Mouse (Mus musculus) bone marrow macrophage, adult 2 months (primary cell): Measurements from ENCODE around the gene Sqstm1.

Source experiments
- CTCF ChIP-seq: IDR thresholded peaks from 2 replicates; pipeline ENCODE4 v1.5.1; 2012; ENCODE audit warnings: low read depth, mild to moderate bottlenecking, low read length, moderate library complexity
- POLR2A ChIP-seq: IDR thresholded peaks from 2 replicates; pipeline ENCODE4 v1.6.1; 2012; ENCODE audit warnings: mild to moderate bottlenecking, low read depth, low read length, borderline replicate concordance

DNA sequence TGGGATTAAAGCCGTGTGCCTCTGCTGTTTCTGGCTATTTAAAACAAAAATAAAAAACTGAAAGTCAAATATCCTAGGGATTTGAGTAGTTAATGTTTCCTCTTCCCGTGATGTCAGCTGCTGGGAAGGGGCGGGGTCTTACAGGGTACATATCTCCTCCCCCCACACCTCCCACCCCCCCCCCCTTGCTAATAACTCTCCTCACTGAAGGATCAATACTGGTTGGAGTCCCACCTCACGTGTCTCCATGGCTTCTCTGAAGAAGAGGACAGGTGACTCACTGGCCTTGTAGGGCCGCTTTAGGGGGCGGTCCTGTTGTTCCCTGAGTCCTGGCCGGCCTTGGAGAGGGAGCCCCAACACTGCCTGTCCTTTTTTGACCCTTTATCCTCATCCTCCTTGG, 21.9 kb downstream of the Sqstm1 start:
- TF ChIP-seq POLR2A, result no peak
- no peak for TF ChIP-seq CTCF
